Mouse (Mus musculus): ENCODE data around the gene Sox5.

- no peak for TF ChIP-seq CTCF (conservative IDR thresholded peaks at IDR 0.05 in 1 of 2, IDR thresholded peaks at IDR 0.05 in 1 of 2; ENCODE audit: low read depth in 2 of 2, low read length in 2 of 2)
- TF ChIP-seq POLR2A (IDR thresholded peaks at IDR 0.05; ENCODE audit: low read depth, low read length) = no peak
- no peak for TF ChIP-seq RAD21 (IDR thresholded peaks at IDR 0.05; ENCODE audit: low read depth, low read length)
- no peak for TF ChIP-seq CHD1 (IDR thresholded peaks at IDR 0.05; ENCODE audit: low read depth, low read length)
- no peak for TF ChIP-seq EP300 (IDR thresholded peaks at IDR 0.05; ENCODE audit: low read length)
- no peak for TF ChIP-seq NELFE (IDR thresholded peaks at IDR 0.05; ENCODE audit: low read depth, low read length)
- no peak for TF ChIP-seq ZC3H11A (IDR thresholded peaks at IDR 0.05; ENCODE audit: low read depth, low read length)
Observed at GRCm38 (mm10) chr6:144545549-144545948, 236.2 kb downstream of the Sox5 start.

Data from CH12.LX (cell line).